Mouse (Mus musculus) heart, adult 8-10 months (tissue): Measurements from ENCODE around the gene Sdad1. TPM values are rescaled to one million over a fixed set of nuclear protein-coding genes. Genes with fewer than 3 reads are reported as not detected.

Experiments
- DNase-seq: peaks from one replicate; pipeline ENCODE4 v3.0.0; 2022; ENCODE audit warnings: low spot score
- total RNA-seq, 4 experiments: library from RNA; stranded (reverse); gene quantifications; 2 replicates each; pipeline ENCODE4 v1.2.4; 2022

Sdad1 gene
- total RNA-seq, 4 experiments from 2014 or later: 10.8 to 12.5 (median 11.4) TPM

DNA sequence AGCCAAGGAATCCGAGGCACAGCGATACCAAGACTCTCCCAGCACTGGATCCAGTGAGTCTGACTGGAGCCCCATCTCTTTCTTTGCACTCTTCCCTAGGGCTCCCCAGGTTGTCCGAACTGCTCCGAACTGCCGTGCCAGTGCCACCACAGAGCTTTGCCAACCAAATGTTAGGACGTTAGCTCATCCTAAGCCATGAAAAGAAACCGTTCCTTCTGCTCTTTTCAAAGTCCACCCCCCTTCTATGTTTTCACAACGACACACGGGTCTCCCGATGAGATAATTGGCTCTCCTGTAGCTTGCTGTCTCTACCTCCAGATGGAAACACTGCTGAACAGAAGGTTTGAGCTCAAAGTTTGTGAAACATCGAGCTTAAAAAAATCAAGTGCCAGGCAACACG is 69.5 kb downstream of the Sdad1 start:
- DNase-seq: no peak

DNA sequence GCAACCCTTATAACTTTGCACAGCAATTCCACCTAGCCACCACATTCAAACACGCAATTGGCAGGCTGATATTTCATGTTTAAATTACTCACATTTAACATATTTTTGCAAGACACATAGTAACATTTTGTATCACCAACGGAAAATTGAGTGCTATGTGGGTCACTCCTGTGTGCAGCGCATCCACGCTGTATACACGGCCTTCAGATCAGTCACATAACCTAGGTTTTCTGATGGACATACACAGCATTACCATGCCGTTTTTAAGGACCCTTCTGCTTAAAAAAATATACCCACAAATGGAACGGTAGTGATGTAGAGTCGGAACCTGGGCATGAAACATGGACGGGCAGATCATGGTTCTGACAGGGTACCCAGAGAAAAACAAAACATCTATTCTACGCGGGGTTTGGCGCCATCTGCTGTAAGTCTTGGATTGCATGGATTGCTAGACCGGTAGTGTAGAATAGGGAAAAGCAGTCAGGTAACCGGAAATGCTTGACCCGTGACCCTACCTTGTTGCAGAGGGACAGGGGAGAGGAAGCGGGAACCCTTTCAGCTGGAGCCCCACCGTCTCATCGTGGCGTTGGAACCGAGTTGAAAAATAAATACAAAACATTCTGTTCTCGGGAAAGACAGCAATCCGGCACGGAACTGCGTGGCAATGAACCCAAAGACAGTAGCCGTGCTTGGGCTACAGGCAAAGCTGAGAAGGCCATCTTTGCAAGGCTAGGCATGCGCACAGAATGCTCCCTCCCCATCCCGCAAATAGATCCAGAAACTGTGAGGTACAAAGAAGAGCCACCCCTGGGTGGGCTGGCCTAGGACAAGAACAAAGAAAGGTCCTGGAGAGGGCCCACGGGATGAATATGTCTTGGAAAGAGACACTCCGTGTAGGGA is 70.7 kb downstream of the Sdad1 start:
- peak; percentile 56 for DNase-seq

DNA sequence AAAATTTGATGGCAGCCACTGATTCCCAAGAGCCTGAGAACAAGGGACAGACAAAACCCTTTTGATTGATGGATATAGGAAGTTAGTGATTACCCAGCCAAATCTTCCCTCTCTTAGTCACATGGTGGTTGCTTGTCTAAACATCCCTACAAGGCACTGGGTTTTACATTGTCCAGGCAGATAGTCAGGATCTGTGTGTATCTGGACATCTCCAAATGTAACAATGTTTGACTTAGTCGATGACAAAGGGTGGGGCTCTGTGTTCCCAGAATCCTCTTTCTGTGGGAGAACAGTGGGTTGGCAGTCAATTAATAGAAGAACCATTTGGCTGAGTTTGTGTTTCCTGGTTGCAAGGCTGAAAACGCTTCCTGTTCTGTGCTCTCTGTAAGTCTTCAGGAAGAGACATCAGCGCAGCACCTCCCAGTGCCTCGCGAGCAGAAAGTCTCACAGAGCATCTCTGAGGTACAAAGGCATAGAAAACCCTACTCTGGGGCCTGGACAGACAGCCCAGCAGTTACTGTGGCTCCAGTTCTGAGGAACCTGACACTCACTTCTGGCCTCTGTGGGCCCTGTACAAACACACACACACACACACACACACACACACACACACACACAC is 75.2 kb downstream of the Sdad1 start:
- no peak for DNase-seq

Other genes starting within 250 kb of the Sdad1 start
- gene G3bp2, start 226.8 kb downstream of the Sdad1 start, total RNA-seq: 10 to 100 TPM; 55.3 to 63.0 (median 57.9) TPM
- 10 to 100 TPM; 43.0 to 49.2 (median 46.7) TPM for gene Uso1, start 172.5 kb downstream of the Sdad1 start, total RNA-seq
- not detected for gene U90926, start 95.1 kb downstream of the Sdad1 start, total RNA-seq
- gene Ppef2, start 54.2 kb downstream of the Sdad1 start, total RNA-seq: not detected
- gene Naaa, start 32.3 kb downstream of the Sdad1 start, total RNA-seq: 10 to 100 TPM; 15.9 to 21.7 (median 18.8) TPM
- gene Cxcl9, start 17.6 kb upstream of the Sdad1 start, total RNA-seq: 1 to 10 TPM in 3 of 4 experiments, under 1 TPM in 1; 0.79 to 1.8 (median 1.2) TPM
- gene Art3, start 21.3 kb upstream of the Sdad1 start, total RNA-seq: 100 to 1,000 TPM; 573 to 758 (median 670) TPM
- gene Cxcl10, start 38.4 kb upstream of the Sdad1 start, total RNA-seq: not detected
- gene Nup54, start 124.7 kb upstream of the Sdad1 start, total RNA-seq: 10 to 100 TPM; 12.1 to 18.4 (median 16.2) TPM
- gene Scarb2, start 196.4 kb upstream of the Sdad1 start, total RNA-seq: 10 to 100 TPM; 84.5 to 87.7 (median 86.8) TPM
- not detected for gene Fam47e, start 244.6 kb upstream of the Sdad1 start, total RNA-seq